Mouse (Mus musculus): Measurements from ENCODE around the gene Tecpr1. TPM values are rescaled to one million over a fixed set of nuclear protein-coding genes. Genes with fewer than 3 reads are reported as not detected.

The Tecpr1 gene
- 10 to 100 TPM; 15.1 to 16.4 (median 15.7) TPM for total RNA-seq (2022)

GRCm38 (mm10) chr5:144223503-144223862 is at the start of gene Tecpr1:
Gene Tecpr1 (minus strand): TSS chr5:144223615.
- peak; percentile 89 to 92 for DNase-seq (ENCODE audit: low spot score in 2 of 2)

- DNase-seq (ENCODE audit: low spot score in 2 of 2), result no peak
Observed at GRCm38 (mm10) chr5:144271772-144272171, 48.4 kb upstream of the Tecpr1 start.

DNA sequence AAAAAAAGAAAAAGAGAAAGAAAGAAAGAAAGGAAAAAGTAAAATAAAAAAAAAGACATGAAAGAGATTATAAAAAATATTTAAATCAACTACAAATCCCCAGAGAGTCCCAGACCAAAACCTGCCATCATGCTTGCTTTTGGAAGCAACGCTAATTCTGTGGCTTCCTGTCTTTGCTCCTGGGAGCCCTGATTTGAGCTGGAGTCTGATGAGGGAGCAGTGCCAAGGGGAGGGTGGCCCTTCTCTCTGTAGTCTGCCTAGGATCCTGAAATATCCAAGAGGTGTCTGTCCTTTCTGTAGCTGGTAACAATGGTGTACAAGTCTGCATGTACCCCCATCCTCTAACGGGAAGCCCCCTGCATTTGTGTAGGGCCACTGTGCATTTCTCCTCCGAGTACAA is 47.7 kb upstream of the Tecpr1 start:
- DNase-seq (ENCODE audit: low spot score in 2 of 2), result no peak

- no peak for DNase-seq (ENCODE audit: low spot score in 2 of 2)
Observed at GRCm38 (mm10) chr5:144270420-144270819, 47.0 kb upstream of the Tecpr1 start.

GRCm38 (mm10) chr5:144269926-144270325 is 46.5 kb upstream of the Tecpr1 start:
- DNase-seq (ENCODE audit: low spot score in 2 of 2), result no peak

DNA sequence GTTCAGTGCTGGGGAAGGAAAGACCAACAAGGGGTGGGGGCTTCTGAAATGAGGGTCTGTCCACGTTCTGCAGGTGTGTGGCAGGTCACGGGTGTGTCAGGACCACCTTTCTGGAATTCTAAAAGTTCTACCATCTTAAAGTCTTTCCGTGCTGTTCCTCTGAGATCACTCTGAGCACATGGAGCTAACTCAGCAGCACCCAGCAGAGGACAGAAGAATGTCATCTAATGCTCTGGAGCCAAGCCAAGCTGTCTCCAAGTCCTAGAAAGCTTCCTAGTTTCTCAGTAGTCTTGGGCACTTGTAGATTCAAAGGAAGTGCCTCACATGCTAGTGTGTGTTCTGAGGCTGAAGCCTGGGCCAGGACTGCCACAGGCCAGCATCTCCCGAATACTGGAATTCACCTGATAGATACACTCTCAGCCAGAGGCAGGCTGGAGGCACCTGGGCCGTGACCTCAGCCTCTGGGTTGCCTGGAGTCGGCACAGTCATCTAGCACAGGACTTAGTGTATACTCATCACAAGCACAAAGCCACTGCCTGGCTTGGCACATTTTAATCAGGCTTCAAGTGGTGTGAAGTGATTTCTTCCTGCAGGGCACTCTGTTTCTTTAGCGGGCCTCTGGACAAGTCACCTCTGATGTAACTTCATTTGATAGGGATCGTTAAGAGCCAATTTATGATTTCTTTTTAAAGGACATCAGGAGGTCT is 44.3 kb upstream of the Tecpr1 start:
- DNase-seq (ENCODE audit: low spot score in 2 of 2), result no peak

- no peak for DNase-seq (ENCODE audit: low spot score in 2 of 2)
Observed at GRCm38 (mm10) chr5:144263496-144263895, 40.1 kb upstream of the Tecpr1 start.

DNA sequence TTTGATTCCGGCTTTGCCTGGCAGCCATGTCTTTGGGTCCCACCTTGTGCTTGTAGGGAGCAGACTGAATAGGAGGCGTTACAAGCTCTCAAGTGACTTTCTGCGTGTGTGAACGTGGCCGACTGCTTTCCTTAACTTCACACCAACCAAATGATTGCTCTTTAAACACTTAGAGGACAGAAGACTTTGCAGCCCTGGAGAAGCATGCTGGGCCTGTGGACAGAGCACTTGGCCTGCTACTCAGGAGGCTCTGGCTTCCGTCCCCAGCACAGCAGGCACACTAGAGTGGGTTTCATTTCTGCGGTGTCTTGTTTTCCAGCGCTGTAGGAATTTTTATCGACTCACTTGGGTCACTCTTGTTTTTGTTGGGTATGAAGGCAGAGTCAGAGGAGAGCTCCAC is 39.7 kb upstream of the Tecpr1 start:
- no peak for DNase-seq (ENCODE audit: low spot score in 2 of 2)

- no peak for DNase-seq (ENCODE audit: low spot score in 2 of 2)
Observed at GRCm38 (mm10) chr5:144261829-144262228, 38.4 kb upstream of the Tecpr1 start.

DNA sequence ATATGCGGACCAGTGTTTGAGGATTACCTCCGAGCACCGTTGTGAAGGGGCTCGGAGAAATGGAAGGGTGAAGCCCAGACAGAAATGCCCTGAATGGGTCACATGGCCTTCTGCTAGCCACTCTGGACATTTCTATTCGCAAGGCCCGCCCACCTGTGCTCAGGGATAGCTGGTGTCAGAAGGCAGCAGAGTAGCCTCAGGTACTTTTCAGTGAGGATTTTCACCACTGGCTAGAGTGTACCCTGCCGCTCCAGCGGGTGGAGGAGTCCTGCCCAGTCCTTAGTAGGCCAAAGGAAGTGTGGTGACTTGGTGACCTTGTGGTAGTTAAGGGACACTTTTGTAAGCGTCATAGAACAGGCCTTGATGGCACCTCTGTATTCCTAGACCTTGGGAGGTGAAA is 37.9 kb upstream of the Tecpr1 start:
- DNase-seq (ENCODE audit: low spot score in 2 of 2), result no peak

GRCm38 (mm10) chr5:144260464-144260863 is 37.0 kb upstream of the Tecpr1 start:
- no peak for DNase-seq (ENCODE audit: low spot score in 2 of 2)

- no peak for DNase-seq (ENCODE audit: low spot score in 2 of 2)
Observed at GRCm38 (mm10) chr5:144259228-144259627, 35.8 kb upstream of the Tecpr1 start.

- no peak for DNase-seq (ENCODE audit: low spot score in 2 of 2)
Observed at GRCm38 (mm10) chr5:144258687-144259086, 35.3 kb upstream of the Tecpr1 start.

DNA sequence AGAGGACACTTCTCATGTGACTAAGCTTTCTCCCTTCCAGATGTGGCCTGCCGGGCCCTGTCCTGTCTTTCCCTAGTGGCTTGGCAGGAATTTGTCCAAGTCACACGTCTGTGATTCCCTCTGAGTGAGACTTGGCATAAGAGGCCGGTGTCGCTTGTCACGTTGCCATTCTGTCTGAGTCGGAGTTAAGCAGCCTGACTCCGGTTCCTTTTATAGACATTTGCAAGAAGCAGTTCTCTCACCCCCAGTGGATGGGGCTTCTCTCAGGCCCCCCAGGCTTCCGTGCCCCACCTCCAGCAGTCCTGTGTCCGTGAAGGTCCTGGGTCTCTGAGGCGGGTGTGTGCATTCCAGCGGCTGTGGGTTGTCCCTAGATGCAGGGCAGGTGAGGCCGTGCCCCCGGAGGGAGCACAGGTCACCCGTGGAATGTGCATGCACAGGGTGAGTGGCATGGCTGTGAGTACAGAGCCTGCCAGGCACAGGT is 34.8 kb upstream of the Tecpr1 start:
- DNase-seq (ENCODE audit: low spot score in 2 of 2), result peak; percentile 46 to 60

DNA sequence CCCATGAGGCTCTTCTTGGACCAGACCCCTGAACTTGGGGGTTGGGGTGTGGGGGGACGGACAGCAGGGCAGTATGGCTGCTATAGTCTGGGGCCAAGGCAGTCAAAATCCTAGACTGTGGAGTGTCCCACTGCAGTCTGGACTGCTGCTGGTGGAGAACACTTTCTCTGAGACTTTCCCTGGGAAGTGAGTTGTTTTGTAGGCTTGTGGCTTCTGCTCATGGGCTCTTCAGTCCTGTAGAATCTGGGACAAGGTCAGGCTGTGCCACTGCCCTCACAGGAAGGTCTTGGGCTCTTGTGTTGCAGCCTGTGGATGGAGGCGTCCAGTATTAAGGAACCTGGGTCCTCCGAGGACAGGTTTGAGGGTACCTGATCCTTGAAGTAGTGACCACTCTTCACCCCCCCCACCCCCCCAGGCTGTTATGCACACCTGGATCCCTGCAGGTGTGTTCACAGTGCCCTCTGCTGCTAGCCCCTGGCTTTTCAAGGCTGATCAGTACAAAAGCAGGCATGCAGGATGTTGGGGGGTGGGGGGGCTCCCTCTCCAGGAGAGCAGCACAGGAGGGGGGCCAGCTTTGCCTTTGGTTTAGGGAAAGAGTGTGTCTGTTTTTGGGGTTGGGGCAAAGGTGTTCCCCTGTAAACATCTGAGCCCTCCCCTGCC is 34.2 kb upstream of the Tecpr1 start:
- DNase-seq (ENCODE audit: low spot score in 2 of 2), result no peak

- DNase-seq (ENCODE audit: low spot score in 2 of 2), result no peak
Observed at GRCm38 (mm10) chr5:144256888-144257287, 33.5 kb upstream of the Tecpr1 start.

DNA sequence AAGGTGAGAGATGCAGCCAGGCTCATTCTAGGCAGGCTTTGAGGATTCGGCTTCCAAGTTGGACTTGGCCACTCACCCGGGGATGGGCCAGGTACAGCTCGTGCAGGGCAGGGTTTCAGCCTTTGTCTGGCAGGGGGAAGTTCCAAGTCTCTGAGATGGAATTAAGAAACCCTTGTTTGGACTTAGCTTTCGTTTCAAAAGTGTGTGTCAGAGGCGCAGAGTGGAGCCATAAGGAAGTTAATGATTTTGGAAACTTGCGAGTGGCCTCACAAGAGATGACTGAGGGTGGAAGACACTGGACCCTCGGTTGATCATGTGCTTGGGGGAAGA is 33.1 kb upstream of the Tecpr1 start:
- DNase-seq (ENCODE audit: low spot score in 2 of 2), result no peak

GRCm38 (mm10) chr5:144255632-144256540 is 32.5 kb upstream of the Tecpr1 start:
- peak; percentile 34 for DNase-seq (ENCODE audit: low spot score in 2 of 2)

GRCm38 (mm10) chr5:144254811-144255631 is 31.6 kb upstream of the Tecpr1 start:
- DNase-seq (ENCODE audit: low spot score in 2 of 2), result peak; percentile 81 to 85

- DNase-seq (ENCODE audit: low spot score in 2 of 2), result peak; percentile 23 to 37
Observed at GRCm38 (mm10) chr5:144254122-144254810, 30.9 kb upstream of the Tecpr1 start.

- DNase-seq (ENCODE audit: low spot score in 2 of 2), result no peak
Observed at GRCm38 (mm10) chr5:144253212-144253611, 29.8 kb upstream of the Tecpr1 start.

All from gastrocnemius, adult 8-10 months (tissue).